Mouse (Mus musculus) E14TG2a.4 (cell line): ENCODE data around the gene Syn3.

Experiments
- CTCF ChIP-seq: conservative IDR thresholded peaks from 2 replicates; pipeline ENCODE4 v1.5.1; 2014; ENCODE audit warnings: low read length
- NANOG ChIP-seq: IDR thresholded peaks from 2 replicates; pipeline ENCODE4 v1.6.1; 2014; ENCODE audit warnings: borderline replicate concordance, low read length, mixed read lengths
- POU5F1 ChIP-seq: IDR thresholded peaks from 2 replicates; pipeline ENCODE4 v1.6.1; 2014; ENCODE audit warnings: low read length, borderline replicate concordance

DNA sequence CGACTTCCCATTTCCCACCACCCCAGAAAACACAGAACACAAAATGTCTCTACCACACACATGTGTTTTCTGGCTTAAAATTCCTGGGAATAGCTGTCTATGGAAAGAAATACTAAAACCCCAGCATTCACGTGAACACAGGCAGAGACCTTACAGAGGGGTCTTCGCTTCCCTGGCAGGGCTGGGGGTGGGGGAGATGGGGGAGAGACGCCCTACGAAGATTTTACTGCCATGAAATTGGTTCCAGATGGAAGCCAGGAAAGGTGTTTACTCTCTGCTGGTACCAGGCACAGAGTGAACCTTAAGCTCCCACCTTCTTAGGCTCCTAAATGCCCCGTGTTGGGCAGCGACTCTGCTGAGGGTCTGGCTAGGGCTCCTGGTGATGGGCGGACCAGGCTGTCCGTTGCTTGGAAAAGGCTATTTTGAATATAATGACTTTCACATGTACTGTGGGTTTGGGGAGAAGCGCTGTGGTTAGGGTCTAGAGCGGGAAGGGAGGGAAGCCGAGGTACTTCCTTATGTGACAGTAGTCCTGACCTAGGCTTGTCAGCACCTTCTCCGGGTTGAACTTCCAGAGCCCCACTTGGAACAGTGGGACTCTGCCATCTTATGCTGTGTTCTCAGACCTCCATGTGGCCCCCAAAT is 203.1 kb downstream of the Syn3 start:
- no peak for TF ChIP-seq CTCF
- TF ChIP-seq POU5F1, result no peak
- no peak for TF ChIP-seq NANOG
